Mouse (Mus musculus): ENCODE measurements at regions not wholly inside any gene's neighbourhood (a gene's known extent, or its start where the extent isn't known, plus 50 kb on each side); places are given as distances from the start of the nearest gene placed in this dataset.

GRCm38 (mm10) chr1:152169508-152169907 is 79.6 kb upstream of the 1700025G04Rik start:
- DNase-seq (ENCODE audit: low spot score in 2 of 2): no peak

- DNase-seq (ENCODE audit: low spot score in 2 of 2): no peak
Measured at GRCm38 (mm10) chr1:152168284-152168683, 78.4 kb upstream of the 1700025G04Rik start.

GRCm38 (mm10) chr1:152167716-152168115 is 77.8 kb upstream of the 1700025G04Rik start:
- DNase-seq (ENCODE audit: low spot score in 2 of 2): no peak

- DNase-seq (ENCODE audit: low spot score in 2 of 2): peak; percentile 43 to 68
Measured at GRCm38 (mm10) chr1:152165490-152165905, 75.6 kb upstream of the 1700025G04Rik start.

- DNase-seq (ENCODE audit: low spot score in 2 of 2): peak in 1 of 2 experiments; percentile 38
Measured at GRCm38 (mm10) chr1:152164843-152165489, 75.0 kb upstream of the 1700025G04Rik start.

- DNase-seq (ENCODE audit: low spot score in 2 of 2): no peak
Measured at GRCm38 (mm10) chr1:152164212-152164611, 74.3 kb upstream of the 1700025G04Rik start.

- no peak for DNase-seq (ENCODE audit: low spot score in 2 of 2)
Measured at GRCm38 (mm10) chr1:152152474-152152873, 62.5 kb upstream of the 1700025G04Rik start.

- DNase-seq (ENCODE audit: low spot score in 2 of 2): no peak
Measured at GRCm38 (mm10) chr1:152148731-152149130, 58.8 kb upstream of the 1700025G04Rik start.

- no peak for DNase-seq (ENCODE audit: low spot score in 2 of 2)
Measured at GRCm38 (mm10) chr1:152140175-152140574, 50.2 kb upstream of the 1700025G04Rik start.
